Mouse (Mus musculus) CH12.LX (cell line): Measurements from ENCODE around the gene Ddx27. TPM values are rescaled to one million over a fixed set of nuclear protein-coding genes. Genes with fewer than 3 reads are reported as not detected.
A peak's percentile ranks its signal among the peaks of the same experiment; 100 is the strongest.

Experiments
- DNase-seq: peaks from one replicate; pipeline ENCODE4 v3.0.0-alpha.2; 2013; ENCODE audit errors: extremely low read depth
- H3K27ac ChIP-seq: 2 replicates; pipeline ENCODE4 v1.5.1; 2012; ENCODE audit warnings: low read depth, mild to moderate bottlenecking, control low read depth, moderate library complexity; ENCODE audit not compliant: insufficient read depth
- H3K27me3 ChIP-seq: replicated peaks from 2 replicates; pipeline ENCODE3; 2012; ENCODE audit warnings: inconsistent platforms
- H3K36me3 ChIP-seq, 2 experiments: replicated peaks in 1 of 2; 2 replicates each; pipeline versions ENCODE3 to v1.6.1; 2012; ENCODE audit warnings: inconsistent platforms in 1 of 2, low read length in 1 of 2, mild to moderate bottlenecking in 1 of 2, mixed read lengths in 1 of 2, moderate library complexity in 1 of 2; ENCODE audit not compliant: control insufficient read depth in 1 of 2, insufficient read depth in 1 of 2
- H3K4me1 ChIP-seq, 2 experiments: 2 replicates each; pipeline ENCODE4 v1.6.1; 2012; ENCODE audit warnings: inconsistent platforms in 1 of 2, moderate library complexity in 1 of 2; ENCODE audit not compliant: insufficient read depth in 2 of 2, control insufficient read depth in 1 of 2
- H3K4me2 ChIP-seq: 2 replicates; pipeline ENCODE4 v1.6.1; 2012; ENCODE audit warnings: low read depth, mild to moderate bottlenecking, control low read depth; ENCODE audit not compliant: poor library complexity, insufficient read depth, severe bottlenecking
- H3K4me3 ChIP-seq, 3 experiments: fragments of 150-350 bp in 1 of 3; sonication (generic) in 1 of 3; replicated peaks in 1 of 3; 2 replicates each; pipeline versions ENCODE3 to v1.5.1; 2011 to 2012; ENCODE audit warnings: low read depth in 2 of 3, low read length in 2 of 3, mild to moderate bottlenecking in 2 of 3, moderate library complexity in 2 of 3, control low read depth in 1 of 3, improper control_type of control experiment in 1 of 3, inconsistent platforms in 1 of 3, mixed read lengths in 1 of 3; ENCODE audit not compliant: poor library complexity in 1 of 3
- H3K79me2 ChIP-seq: replicated peaks from 2 replicates; pipeline ENCODE4 v1.6.1; 2012; ENCODE audit warnings: mild to moderate bottlenecking, moderate library complexity; ENCODE audit not compliant: control insufficient read depth, poor library complexity, insufficient read depth, severe bottlenecking; ENCODE audit errors: extremely low read depth
- H3K9ac ChIP-seq: 2 replicates; pipeline ENCODE4 v1.6.1; 2012; ENCODE audit warnings: low read depth, mild to moderate bottlenecking, control low read depth, moderate library complexity; ENCODE audit not compliant: insufficient read depth
- H3K9me3 ChIP-seq: replicated peaks from 2 replicates; pipeline ENCODE3; 2012; ENCODE audit warnings: low read length, inconsistent platforms, mixed read lengths
- BHLHE40 ChIP-seq: IDR thresholded peaks from 2 replicates; pipeline ENCODE4 v1.6.1; 2011; ENCODE audit warnings: mild to moderate bottlenecking, low read depth, low read length, improper control_type of control experiment
- CHD1 ChIP-seq: IDR thresholded peaks from 2 replicates; pipeline ENCODE4 v1.6.1; 2012; ENCODE audit warnings: low read depth, low read length, improper control_type of control experiment, inconsistent platforms
- CHD2 ChIP-seq: IDR thresholded peaks from 2 replicates; pipeline ENCODE4 v1.6.1; 2011; ENCODE audit warnings: low read length, improper control_type of control experiment
- CTCF ChIP-seq, 2 experiments: IDR thresholded peaks in 1 of 2; conservative IDR thresholded peaks in 1 of 2; 2 replicates each; pipeline ENCODE4 v1.5.1; 2011 to 2012; ENCODE audit warnings: low read depth in 2 of 2, low read length in 2 of 2, improper control_type of control experiment in 1 of 2, inconsistent platforms in 1 of 2, mild to moderate bottlenecking in 1 of 2, moderate library complexity in 1 of 2
- E2F4 ChIP-seq: IDR thresholded peaks from 2 replicates; pipeline ENCODE4 v1.6.1; 2011; ENCODE audit warnings: low read depth, low read length, improper control_type of control experiment; ENCODE audit not compliant: insufficient replicate concordance
- ELF1 ChIP-seq: IDR thresholded peaks from 2 replicates; pipeline ENCODE4 v1.6.1; 2014; ENCODE audit warnings: low read depth, mild to moderate bottlenecking, inconsistent platforms, low read length, improper control_type of control experiment
- EP300 ChIP-seq: IDR thresholded peaks from 2 replicates; pipeline ENCODE4 v1.6.1; 2011; ENCODE audit warnings: low read length, improper control_type of control experiment
- ETS1 ChIP-seq: conservative IDR thresholded peaks from 2 replicates; pipeline ENCODE4 v1.6.1; 2012; ENCODE audit warnings: low read depth, mild to moderate bottlenecking, inconsistent platforms, low read length, improper control_type of control experiment, moderate library complexity
- GABPA ChIP-seq: IDR thresholded peaks from 2 replicates; pipeline ENCODE4 v1.6.1; 2012; ENCODE audit warnings: low read depth, low read length, improper control_type of control experiment, inconsistent platforms; ENCODE audit not compliant: insufficient replicate concordance
- HCFC1 ChIP-seq: IDR thresholded peaks from 2 replicates; pipeline ENCODE4 v1.6.1; 2012; ENCODE audit warnings: low read depth, mild to moderate bottlenecking, inconsistent platforms, low read length, improper control_type of control experiment
- IRF4 ChIP-seq: IDR thresholded peaks from 2 replicates; pipeline ENCODE4 v1.6.1; 2014; ENCODE audit warnings: low read depth, mild to moderate bottlenecking, inconsistent platforms, low read length, improper control_type of control experiment
- JUN ChIP-seq: IDR thresholded peaks from 2 replicates; pipeline ENCODE4 v1.6.1; 2011; ENCODE audit warnings: low read depth, mild to moderate bottlenecking, low read length, improper control_type of control experiment, moderate library complexity; ENCODE audit not compliant: insufficient read depth
- KAT2A ChIP-seq: IDR thresholded peaks from 2 replicates; pipeline ENCODE4 v1.6.1; 2012; ENCODE audit warnings: low read length, improper control_type of control experiment, inconsistent platforms; ENCODE audit not compliant: insufficient replicate concordance
- MAZ ChIP-seq: IDR thresholded peaks from 2 replicates; pipeline ENCODE4 v1.6.1; 2012; ENCODE audit warnings: low read depth, mild to moderate bottlenecking, inconsistent platforms, low read length, improper control_type of control experiment, moderate library complexity
- MEF2A ChIP-seq: IDR thresholded peaks from 2 replicates; pipeline ENCODE4 v1.6.1; 2014; ENCODE audit warnings: low read depth, mild to moderate bottlenecking, inconsistent platforms, low read length, improper control_type of control experiment, borderline replicate concordance
- MYC ChIP-seq: IDR thresholded peaks from 2 replicates; pipeline ENCODE4 v1.6.1; 2011; ENCODE audit warnings: low read depth, mild to moderate bottlenecking, improper control_type of control experiment, low read length
- NRF1 ChIP-seq: IDR thresholded peaks from 2 replicates; pipeline ENCODE4 v1.6.1; 2014; ENCODE audit warnings: low read depth, mild to moderate bottlenecking, inconsistent platforms, low read length, improper control_type of control experiment, moderate library complexity
- POLR2A ChIP-seq: IDR thresholded peaks from 2 replicates; pipeline ENCODE4 v1.6.1; 2011; ENCODE audit warnings: low read depth, mild to moderate bottlenecking, improper control_type of control experiment, low read length
- POLR2AphosphoS2 ChIP-seq: IDR thresholded peaks from 2 replicates; pipeline ENCODE4 v1.6.1; 2011; ENCODE audit warnings: low read depth, low read length, improper control_type of control experiment
- RAD21 ChIP-seq: IDR thresholded peaks from 2 replicates; pipeline ENCODE4 v1.6.1; 2011; ENCODE audit warnings: low read depth, mild to moderate bottlenecking, low read length, improper control_type of control experiment, moderate library complexity
- RCOR1 ChIP-seq: conservative IDR thresholded peaks from 2 replicates; pipeline ENCODE4 v1.6.1; 2012; ENCODE audit warnings: low read depth, mild to moderate bottlenecking, inconsistent platforms, low read length, improper control_type of control experiment
- SIN3A ChIP-seq: IDR thresholded peaks from 2 replicates; pipeline ENCODE4 v1.6.1; 2012; ENCODE audit warnings: low read length, improper control_type of control experiment, inconsistent platforms
- SMC3 ChIP-seq: IDR thresholded peaks from 2 replicates; pipeline ENCODE4 v1.6.1; 2011; ENCODE audit warnings: low read depth, low read length, improper control_type of control experiment
- TBP ChIP-seq: conservative IDR thresholded peaks from 2 replicates; pipeline ENCODE4 v1.6.1; 2011; ENCODE audit warnings: low read depth, low read length, improper control_type of control experiment
- TCF12 ChIP-seq: IDR thresholded peaks from 2 replicates; pipeline ENCODE4 v1.6.1; 2014; ENCODE audit warnings: low read depth, mild to moderate bottlenecking, inconsistent platforms, low read length, improper control_type of control experiment
- USF1 ChIP-seq: IDR thresholded peaks from 2 replicates; pipeline ENCODE4 v1.6.1; 2014; ENCODE audit warnings: low read depth, mild to moderate bottlenecking, inconsistent platforms, low read length, improper control_type of control experiment
- ZC3H11A ChIP-seq: IDR thresholded peaks from 2 replicates; pipeline ENCODE4 v1.6.1; 2012; ENCODE audit warnings: low read depth, mild to moderate bottlenecking, inconsistent platforms, low read length, improper control_type of control experiment
- ZMIZ1 ChIP-seq: IDR thresholded peaks from 2 replicates; pipeline ENCODE4 v1.6.1; 2012; ENCODE audit warnings: low read depth, mild to moderate bottlenecking, inconsistent platforms, low read length, improper control_type of control experiment
- ZNF384 ChIP-seq: IDR thresholded peaks from 2 replicates; pipeline ENCODE4 v1.6.1; 2012; ENCODE audit warnings: low read depth, low read length, improper control_type of control experiment, inconsistent platforms
- dilution Hi-C: fragments of 300-500 bp; cut with MboI; formaldehyde crosslinking; loops from 2 replicates; pipeline ENCODE4 v1.14.3; 2020; ENCODE audit warnings: low sequenced_read_pairs; ENCODE audit not compliant: extremely low pct_unique_long_range_greater_than_20kb, extremely low pct_ligation_motif_present
- in situ Hi-C: fragments of 300-500 bp; cut with MboI; formaldehyde crosslinking; loops from 3 replicates; pipeline ENCODE4 v1.14.3; 2019; ENCODE audit warnings: low sequenced_read_pairs, low pct_ligation_motif_present, low pct_unique_long_range_greater_than_20kb, mixed read lengths
- polyA plus RNA-seq: library from polyadenylated mRNA; unstranded; fragments of >175 nt; gene quantifications from 2 replicates; pipeline ENCODE4 v1.2.1, GENCODE M21; 2012; ENCODE audit warnings: low read depth; ENCODE audit not compliant: insufficient read length
- total RNA-seq, 2 experiments: library from RNA; depleted of rRNA; stranded (reverse); fragments of 300-350 nt in 1 of 2; fragments of >200 nt in 1 of 2; gene quantifications; 2 replicates each; pipeline ENCODE4 v1.2.3; 2012 to 2014

The Ddx27 gene
- total and polyA plus RNA-seq, 3 experiments = 139 to 224 (median 157) TPM

DNA sequence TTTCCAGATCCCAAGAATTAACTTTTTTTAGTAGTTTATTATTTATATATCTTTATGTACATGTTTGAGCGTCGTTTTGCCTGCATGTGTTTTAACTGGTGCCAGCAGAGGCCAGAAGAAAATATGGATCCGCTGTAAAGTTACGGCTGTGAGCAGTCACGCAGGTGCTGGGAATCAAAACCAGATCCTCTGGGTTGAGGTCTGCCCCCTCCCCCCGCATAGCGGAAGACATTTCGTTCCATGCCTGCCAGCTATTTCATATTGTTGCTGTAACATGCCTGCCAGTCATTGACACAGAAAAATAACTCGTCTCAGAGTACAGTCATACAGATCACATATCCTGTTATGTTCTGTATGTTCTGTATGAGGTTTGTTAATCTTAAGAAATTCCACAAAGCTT lies 13.5 kb upstream of the Ddx27 start:
- Histone ChIP-seq H3K9me3 (no peaks in the 10 kb centered on the region), H3K27me3 (no peaks in the 10 kb centered on the region), H3K79me2 (no peaks in the 10 kb centered on the region), H3K9ac (no peak overlapping the region), H3K4me1 (peaks cover 0 to 5% of the 10 kb centered on the region in 2 experiments; a peak in 2 of 4 replicates), H3K27ac (no peak overlapping the region)
- dilution Hi-C loops = no loop called here
- TF ChIP-seq ZMIZ1 (no peak), E2F4 (no peak), ZNF384 (no peak), HCFC1 (no peak), POLR2A (no peak), KAT2A (no peak), POLR2AphosphoS2 (no peak), IRF4 (no peak)
- TF ChIP-seq, all 38 proteins: peak for 0
- H3K4me2 ChIP-seq = no peak overlapping the region
- in situ Hi-C loops = loop anchor here (5.0 kb wide), 1 partner anchor 44 kb away; no protein-coding TSS in a partner anchor
- DNase-seq = no peak
- no peaks in the 10 kb centered on the region for H3K36me3 ChIP-seq
- no peak overlapping the region for H3K4me3 ChIP-seq

DNA sequence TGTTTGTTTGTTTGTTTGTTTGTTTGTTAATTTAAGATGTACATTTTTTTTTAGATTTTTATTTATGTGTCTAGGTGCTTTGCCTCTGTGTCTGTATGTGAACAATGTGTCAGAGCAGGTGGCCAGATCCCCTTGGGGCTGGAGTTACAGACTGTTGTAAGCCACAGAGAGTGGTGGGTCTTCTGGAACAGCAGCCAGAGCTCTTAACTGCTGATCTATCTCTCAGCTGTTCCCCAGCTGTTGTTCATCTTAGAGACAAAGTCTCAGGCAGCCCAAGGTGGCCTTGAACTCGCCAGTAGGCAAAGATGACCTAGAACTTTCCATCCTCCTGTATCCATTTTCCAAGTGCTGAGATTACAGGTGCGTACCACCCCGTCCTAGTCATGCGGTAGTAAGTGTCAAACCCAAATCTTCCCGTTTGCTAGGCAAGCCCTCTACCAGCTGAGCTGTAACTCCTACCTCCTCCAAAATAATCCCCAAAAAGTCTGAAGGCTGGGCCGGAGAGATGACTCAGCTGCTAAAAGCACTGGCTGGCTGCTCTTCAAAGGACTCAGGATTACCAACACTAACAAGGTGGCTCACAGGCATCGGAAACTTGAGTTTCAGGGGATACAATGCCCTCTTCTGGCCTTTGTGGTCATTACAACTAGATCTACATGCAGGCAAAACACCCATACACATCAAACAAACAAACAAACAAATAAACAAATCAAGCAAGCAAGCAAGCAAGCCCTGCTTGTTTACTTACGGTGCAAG lies 10.7 kb upstream of the Ddx27 start:
- no peaks in the 10 kb centered on the region for H3K36me3 ChIP-seq
- peaks cover 0 to 5% of the 10 kb centered on the region in 2 experiments; a peak in 2 of 4 replicates for H3K4me1 ChIP-seq
- peak; percentile 82 for DNase-seq
- H3K27ac ChIP-seq = no peak overlapping the region
- H3K9me3 ChIP-seq = no peaks in the 10 kb centered on the region
- no peaks in the 10 kb centered on the region for H3K79me2 ChIP-seq
- in situ Hi-C loops (loop anchor here (5.0 kb wide), 1 partner anchor 47 kb away; no protein-coding TSS in a partner anchor), dilution Hi-C loops (no loop called here)
- no peak overlapping the region for H3K9ac ChIP-seq
- H3K4me3 ChIP-seq = no peak overlapping the region
- H3K4me2 ChIP-seq = peak overlapping the region; percentile 74
- H3K27me3 ChIP-seq = no peaks in the 10 kb centered on the region
- no peak for TF ChIP-seq USF1
- TF ChIP-seq TCF12 = 0 out of 2 replicates have a peak, but pooled peaks have one; percentile 17
- TF ChIP-seq GABPA = no peak
- TF ChIP-seq ETS1 = no peak
- peak; percentile 90 for TF ChIP-seq RAD21
- TF ChIP-seq E2F4 = no peak
- TF ChIP-seq CHD2 = no peak
- peak; percentile 38; the same call in 1 of the 2 replicates for TF ChIP-seq ELF1
- TF ChIP-seq MEF2A = peak; percentile 59; the same call in 1 of the 2 replicates
- TF ChIP-seq CHD1 = no peak
- no peak for TF ChIP-seq NRF1
- TF ChIP-seq HCFC1 = no peak; the same call in 1 of the 2 replicates
- TF ChIP-seq BHLHE40 = no peak
- TF ChIP-seq POLR2A = no peak
- TF ChIP-seq ZC3H11A = peak; percentile 78
- TF ChIP-seq CTCF (conservative IDR thresholded peaks at IDR 0.05 in 1 of 2, IDR thresholded peaks at IDR 0.05 in 1 of 2; ENCODE audit: low read depth in 2 of 2, low read length in 2 of 2) = peak; percentile 53 to 92
- no peak for TF ChIP-seq EP300
- TF ChIP-seq TBP = no peak
- no peak for TF ChIP-seq MAZ
- peak; percentile 86 for TF ChIP-seq SMC3
- TF ChIP-seq JUN = peak; percentile 25; the same call in 1 of the 2 replicates
- no peak for TF ChIP-seq ZMIZ1
- no peak for TF ChIP-seq SIN3A
- peak; percentile 59; the same call in 1 of the 2 replicates for TF ChIP-seq MYC
- TF ChIP-seq POLR2AphosphoS2 = no peak
- TF ChIP-seq RCOR1 = no peak
- TF ChIP-seq KAT2A = no peak
